Mouse (Mus musculus) right cerebral cortex, postnatal 4 days (tissue): ENCODE measurements around the gene Cfap97d1.
"Not testable (repeated sequence)": the region's sequence is repeated elsewhere in the genome, so short reads cannot be mapped to it uniquely, and the experiment has no call there.

Experiments used
- DNase-seq: peaks from one replicate; pipeline ENCODE4 v3.0.0-alpha.2; 2022

The Cfap97d1 gene

DNA sequence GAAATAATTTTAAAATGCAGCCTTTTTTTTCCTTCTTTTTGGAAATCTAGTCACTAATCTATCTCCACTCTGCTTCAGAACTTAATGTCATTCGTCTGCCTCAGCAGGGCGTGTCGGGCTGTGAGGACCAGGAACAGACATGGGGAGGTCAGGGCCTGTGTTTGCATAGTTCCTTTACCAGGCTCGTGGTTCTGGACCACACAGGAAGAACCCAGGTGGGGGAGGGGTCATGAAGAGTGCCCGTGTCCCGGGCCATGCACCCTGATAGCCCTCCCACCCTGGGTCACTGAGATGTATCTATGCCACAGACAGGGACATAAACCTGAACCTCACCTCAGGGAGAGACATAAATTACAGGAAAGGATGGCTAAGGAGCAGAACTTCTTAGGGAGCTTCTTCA, 9.9 kb upstream of the Cfap97d1 start:
- no peak for DNase-seq

DNA sequence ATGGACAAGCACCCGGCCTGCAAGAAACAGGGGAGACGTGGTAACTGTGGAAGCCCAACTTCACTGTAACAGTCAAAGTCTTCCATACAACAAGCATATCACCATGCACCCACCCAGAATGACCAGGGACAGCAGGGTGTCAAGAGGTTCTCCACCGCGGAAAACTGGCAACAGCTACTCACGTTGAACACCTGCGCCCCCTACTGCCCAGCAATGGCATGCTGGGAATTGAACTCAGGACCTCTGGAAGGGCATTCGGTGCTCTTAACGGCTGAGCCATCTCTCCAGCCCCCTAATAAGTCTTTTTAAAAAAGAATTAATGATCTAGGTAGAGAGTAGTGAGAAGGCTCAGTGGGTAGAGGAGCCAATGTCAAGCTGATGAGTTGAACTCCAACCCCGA, 9.2 kb upstream of the Cfap97d1 start:
- no peak for DNase-seq

DNA sequence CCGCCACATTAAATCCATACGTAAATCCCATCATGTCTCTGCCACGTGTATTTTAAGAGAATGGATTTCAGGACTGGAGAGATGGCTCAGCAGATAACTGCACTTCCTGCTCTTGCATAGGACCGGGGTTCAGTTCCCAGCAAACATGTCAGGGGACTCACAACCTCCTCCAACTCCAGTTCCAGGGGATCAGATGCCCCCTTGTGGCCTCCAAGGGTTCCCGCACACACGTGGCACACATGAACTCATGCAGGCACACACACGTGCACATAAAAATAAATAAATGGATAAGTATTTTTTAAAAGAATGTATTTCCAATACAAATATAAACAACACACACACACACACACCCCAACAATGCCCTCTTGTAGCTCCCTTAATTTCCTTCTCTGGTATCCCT, 7.1 kb upstream of the Cfap97d1 start:
- no peak for DNase-seq

- DNase-seq: no peak
These were observed 4.9 kb upstream of the Cfap97d1 start for GRCm38 (mm10) chr11:101979140-101979539.

DNA sequence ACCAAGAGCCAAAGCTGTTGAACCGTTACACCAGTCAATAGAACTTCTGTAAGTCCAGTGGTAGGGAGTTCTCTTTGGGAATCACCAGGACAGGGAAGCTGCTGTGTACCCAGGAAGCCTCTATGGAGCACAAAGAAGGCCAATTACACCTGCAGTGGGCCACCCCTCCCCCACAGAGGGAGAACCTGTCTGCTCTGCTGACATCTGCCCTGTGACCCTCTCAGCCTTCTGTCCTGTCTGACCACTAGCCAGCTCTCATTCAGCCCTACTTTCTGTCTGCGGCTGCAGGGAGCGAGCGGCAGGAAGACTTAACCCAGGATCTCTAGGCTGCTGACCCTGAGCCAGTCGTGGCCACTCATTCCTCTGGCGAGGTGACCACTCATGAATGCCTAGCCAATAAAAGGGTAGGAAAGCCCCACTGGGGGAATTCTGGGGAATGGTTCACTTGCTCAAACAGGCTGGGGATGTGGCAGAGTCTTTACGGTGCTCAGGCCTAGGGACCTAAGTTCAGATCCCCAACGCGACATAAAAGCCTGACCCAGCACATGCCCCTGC, 3.4 kb upstream of the Cfap97d1 start:
- no peak for DNase-seq

GRCm38 (mm10) chr11:101981850-101982249, 2.2 kb upstream of the Cfap97d1 start:
- DNase-seq: no peak

- DNase-seq: no peak
These were observed 1.1 kb upstream of the Cfap97d1 start for GRCm38 (mm10) chr11:101982981-101983411.

GRCm38 (mm10) chr11:101983431-101983921, 603 bp upstream of the Cfap97d1 start:
- DNase-seq: no peak

GRCm38 (mm10) chr11:101985450-101985849, 1.4 kb downstream of the Cfap97d1 start:
- DNase-seq: not testable (repeated sequence)

- DNase-seq: peak; percentile 81
These were observed 1.9 kb downstream of the Cfap97d1 start for GRCm38 (mm10) chr11:101985990-101986389.

- no peak for DNase-seq
These were observed 2.8 kb downstream of the Cfap97d1 start, which contains the start of gene Dusp3 for GRCm38 (mm10) chr11:101986913-101987312. Gene Dusp3 (minus strand): TSS chr11:101987013.

GRCm38 (mm10) chr11:101990244-101990643, 6.2 kb downstream of the Cfap97d1 start:
- DNase-seq: no peak

- DNase-seq: no peak
These were observed 7.7 kb downstream of the Cfap97d1 start for GRCm38 (mm10) chr11:101991813-101992212.

DNA sequence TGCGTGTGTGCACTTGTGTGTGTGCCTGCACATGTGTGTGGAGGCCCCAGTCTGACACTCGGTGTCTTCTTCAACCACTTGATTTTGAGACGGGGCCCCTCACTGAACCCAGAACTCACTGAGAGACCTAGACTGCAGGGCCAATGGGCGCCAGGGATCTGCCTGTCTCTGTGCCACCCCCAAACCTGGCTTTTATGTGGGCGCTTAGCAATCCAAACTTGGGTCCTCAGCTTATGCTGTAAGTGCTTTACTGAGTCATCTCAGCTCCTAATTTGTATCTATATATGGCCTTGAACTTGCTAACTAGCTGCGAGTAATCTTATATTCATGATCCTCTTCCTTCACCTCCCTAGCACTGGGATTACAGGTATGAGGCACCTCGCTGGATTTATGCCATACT, 8.3 kb downstream of the Cfap97d1 start:
- DNase-seq: no peak

DNA sequence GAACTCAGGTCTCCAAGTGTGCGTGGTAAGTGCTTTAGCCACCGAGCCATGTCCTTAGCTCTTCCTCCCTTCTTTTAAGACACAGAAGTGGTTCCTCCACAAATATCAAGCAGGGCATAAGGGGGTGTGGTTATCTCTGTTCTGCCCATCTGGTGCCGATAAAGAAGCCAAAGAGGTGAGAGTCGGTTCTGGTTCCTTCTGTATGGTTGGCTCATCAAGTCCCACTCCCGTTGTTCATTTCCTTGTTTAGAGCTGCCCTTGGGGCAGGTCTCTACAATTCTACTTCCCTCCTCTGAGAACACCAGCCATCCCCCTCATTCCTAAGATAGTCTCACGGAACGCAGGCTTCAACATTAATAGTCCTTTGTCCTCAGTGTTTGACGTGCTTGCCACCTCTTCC, 10.0 kb downstream of the Cfap97d1 start:
- no peak for DNase-seq

DNA sequence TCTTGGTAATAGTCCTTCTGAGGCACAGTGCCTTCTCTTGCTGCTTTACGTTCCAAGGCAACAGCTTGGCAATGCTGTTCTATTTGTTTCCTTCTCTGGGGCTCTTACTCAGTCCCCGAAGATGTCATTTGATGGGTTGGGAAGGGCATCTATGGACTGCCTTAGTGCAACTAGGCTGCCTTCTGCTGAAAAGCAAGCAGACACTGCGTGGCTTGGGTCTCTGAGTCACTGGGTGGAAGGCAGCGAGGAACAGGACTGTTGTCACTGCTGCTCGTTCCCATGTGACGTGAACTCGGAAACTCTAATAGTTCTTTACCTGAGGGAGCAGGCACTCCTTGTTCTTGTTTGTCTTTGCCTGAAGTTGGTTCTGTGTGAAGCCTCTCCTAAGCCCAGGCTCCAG, 11.9 kb downstream of the Cfap97d1 start:
- DNase-seq: no peak

DNA sequence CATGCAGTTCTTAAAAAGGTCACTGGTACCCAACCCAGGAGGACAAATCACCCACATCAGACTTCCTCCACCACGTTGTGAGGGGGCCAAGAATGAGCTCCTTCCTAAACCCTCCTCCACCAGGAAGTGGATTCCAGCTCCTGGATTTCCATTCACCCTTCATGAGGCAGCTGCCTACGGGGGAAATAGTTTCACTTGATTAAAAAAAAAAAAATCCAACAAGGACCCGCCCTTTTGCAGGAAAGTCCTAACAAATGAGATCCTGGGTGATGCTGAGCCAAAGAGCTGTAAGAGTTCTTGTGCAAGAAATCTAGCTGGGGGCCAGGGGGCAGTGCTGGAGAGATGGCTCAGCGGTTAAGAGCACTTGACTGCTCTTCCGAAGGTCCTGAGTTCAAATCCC, 14.2 kb downstream of the Cfap97d1 start:
- DNase-seq: no peak

- no peak for DNase-seq
These were observed 15.4 kb downstream of the Cfap97d1 start for GRCm38 (mm10) chr11:101999466-101999865.

GRCm38 (mm10) chr11:102004251-102004650, 20.2 kb downstream of the Cfap97d1 start:
- no peak for DNase-seq

GRCm38 (mm10) chr11:102006271-102006670, 22.2 kb downstream of the Cfap97d1 start:
- no peak for DNase-seq

DNA sequence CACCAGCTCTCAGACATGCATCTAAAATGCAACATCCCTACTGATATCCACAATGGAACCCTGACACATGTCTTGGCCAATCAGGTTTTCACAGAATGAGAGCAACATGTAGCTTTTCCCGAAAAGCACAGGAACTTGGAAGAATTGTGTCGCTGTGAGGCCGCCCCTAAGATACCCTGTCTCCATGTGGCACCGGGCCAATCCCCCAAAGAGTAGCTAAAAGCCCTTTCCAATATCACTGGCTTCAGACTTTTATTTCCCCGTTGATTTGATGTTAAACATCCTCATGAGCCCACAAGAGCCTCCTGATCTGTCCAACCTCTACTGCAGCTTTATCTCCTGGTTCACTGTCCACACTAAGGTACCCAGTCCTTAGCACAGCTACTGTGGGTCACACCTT, 22.6 kb downstream of the Cfap97d1 start:
- no peak for DNase-seq

GRCm38 (mm10) chr11:102008372-102008771, 24.3 kb downstream of the Cfap97d1 start:
- no peak for DNase-seq

- no peak for DNase-seq
These were observed 25.0 kb downstream of the Cfap97d1 start for GRCm38 (mm10) chr11:102008954-102009637.

- DNase-seq: no peak
These were observed 26.1 kb downstream of the Cfap97d1 start for GRCm38 (mm10) chr11:102010140-102010539.

DNA sequence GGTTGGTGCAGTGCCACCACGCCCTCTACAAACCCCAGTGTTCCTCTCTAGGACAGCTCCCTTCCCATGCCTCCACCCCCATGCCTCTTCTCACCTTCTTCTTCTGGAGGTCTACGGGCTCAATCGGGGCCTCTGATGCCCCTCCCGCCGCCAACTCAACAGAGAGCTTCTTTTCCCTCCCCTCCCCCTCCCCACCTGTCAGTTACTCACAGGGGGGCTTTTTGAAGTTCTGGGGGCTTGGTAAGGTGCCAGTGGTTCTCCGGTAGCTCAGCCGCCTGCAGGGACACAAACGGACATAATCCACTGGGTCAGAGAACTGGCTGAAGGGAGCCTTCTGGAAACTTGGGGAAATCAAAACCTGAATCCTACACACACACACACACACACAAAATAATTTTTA, 27.4 kb downstream of the Cfap97d1 start:
- DNase-seq: no peak
